Comparison of ENCODE assay signal across 8 mouse cellular contexts in genomic region chr5:143165508-143166070, GRCm38 (mm10). TPM values are rescaled to one million over a fixed set of nuclear protein-coding genes. Genes with fewer than 3 reads are reported as not detected.
DNase-seq lines count a peak whose midpoint lies in the region; ATAC-seq lines count a peak whose summit lies in the region.
"Had no signal": no experiment of that assay in that cellular context is flagged by ENCODE, and none has a peak within 500 bp of the region (broad histone marks: within the 10 kb centered on the region; RNA-seq: fewer than 3 reads in every experiment).

No protein-coding gene starts in this region.

- peak; percentile 88 for ATAC-seq in megakaryocyte-erythroid progenitor cell, adult 5-6 weeks (replicated peaks; ENCODE audit: low FRiP score, low TSS enrichment, poor library complexity, severe bottlenecking)

- no peaks in the 10 kb centered on the region for H3K36me3 ChIP-seq in forebrain, embryonic 10.5 days (replicated peaks)

- DNase-seq in R1 (ENCODE audit: low read depth, low spot score): peak; percentile 96
- DNase-seq in embryo, embryonic 10.5 days (ENCODE audit: low spot score): peak; percentile 48
- peak; percentile 38 to 63 for DNase-seq in kidney, postnatal 25 days
- DNase-seq in forebrain, embryonic 10.5 days (ENCODE audit: extremely low spot score, low spot score): no peak
- no peak for DNase-seq in adipocyte (ENCODE audit: low spot score)
- DNase-seq in thymus, postnatal 25 days: no peak

- H3K27ac ChIP-seq in forebrain, embryonic 10.5 days: no peak overlapping the region
- H3K27ac ChIP-seq: heart, adult 2 months had no signal

- H3K27me3 ChIP-seq in forebrain, embryonic 10.5 days (ENCODE audit: poor library complexity, severe bottlenecking): peaks cover 7% of the 10 kb centered on the region; the same call in 1 of the 2 replicates

- H3K4me3 ChIP-seq in forebrain, embryonic 10.5 days: no peak overlapping the region; the same call in 1 of the 2 replicates
- H3K4me3 ChIP-seq: heart, adult 2 months had no signal

- 0 out of 2 replicates have a peak, but pooled peaks cover 3% of the 10 kb centered on the region for H3K9me3 ChIP-seq in forebrain, embryonic 10.5 days

- H3K4me1 ChIP-seq in forebrain, embryonic 10.5 days: peaks cover 12% of the 10 kb centered on the region

- 17% methylated on average over 18 of the region's 18 CpGs for WGBS in forebrain, embryonic 10.5 days

RNA-seq across cellular contexts. Expression of gene Rbak, which starts 15.0 kb away (rescaled TPM):
- total RNA-seq in megakaryocyte-erythroid progenitor cell, adult 5-6 weeks (2014; fragmentation: Nextera tagmentation): 8.4 and 12.6 TPM in 2 replicates
- total RNA-seq in megakaryocyte-erythroid progenitor cell, adult 5-6 weeks (2017): 5.6 and 8.5 TPM in 2 replicates
- polyA plus RNA-seq in forebrain, embryonic 10.5 days (2016; fragmentation: Nextera tagmentation; extraction: Ambion mirVana): 14.4 and 15.6 TPM in 2 replicates

RNA-seq across cellular contexts. Expression of gene Spdye4b, which starts 15.2 kb away (rescaled TPM):
- total RNA-seq in megakaryocyte-erythroid progenitor cell, adult 5-6 weeks (2014; fragmentation: Nextera tagmentation): 2.9 TPM in 1 of 2 replicates, not detected in the other
- not detected in 2 replicates for total RNA-seq in megakaryocyte-erythroid progenitor cell, adult 5-6 weeks (2017)
- polyA plus RNA-seq in forebrain, embryonic 10.5 days (2016; fragmentation: Nextera tagmentation; extraction: Ambion mirVana): not detected in 2 replicates
- total RNA-seq: heart, adult 2 months had no signal
- polyA plus RNA-seq: heart, adult 2 months had no signal

RNA-seq across cellular contexts. Expression of gene Olfr718-ps1, which starts 18.2 kb away (rescaled TPM):
- not detected in 2 replicates for total RNA-seq in megakaryocyte-erythroid progenitor cell, adult 5-6 weeks (2014; fragmentation: Nextera tagmentation)
- not detected in 2 replicates for total RNA-seq in megakaryocyte-erythroid progenitor cell, adult 5-6 weeks (2017)
- 0.02 TPM in 1 of 2 replicates, not detected in the other for polyA plus RNA-seq in forebrain, embryonic 10.5 days (2016; fragmentation: Nextera tagmentation; extraction: Ambion mirVana)
- total RNA-seq: heart, adult 2 months had no signal
- polyA plus RNA-seq: heart, adult 2 months had no signal

RNA-seq across cellular contexts. Expression of gene Rnf216, which starts 52.8 kb away (rescaled TPM):
- total RNA-seq in megakaryocyte-erythroid progenitor cell, adult 5-6 weeks (2014; fragmentation: Nextera tagmentation): 41.0 and 62.7 TPM in 2 replicates
- total RNA-seq in megakaryocyte-erythroid progenitor cell, adult 5-6 weeks (2017): 60.5 and 91.5 TPM in 2 replicates
- 44.4 and 48.0 TPM in 2 replicates for polyA plus RNA-seq in forebrain, embryonic 10.5 days (2016; fragmentation: Nextera tagmentation; extraction: Ambion mirVana)

Comparison
In these comparisons a context has a peak if more than half of its experiments do, and no peak if none do; other contexts are left out.
1. DNase-seq: peak in R1 (single experiment), embryo, embryonic 10.5 days (single experiment) and kidney, postnatal 25 days (2 of 2); none in forebrain, embryonic 10.5 days (single experiment), adipocyte (single experiment) and thymus, postnatal 25 days (single experiment).